Mouse (Mus musculus) heart, adult 2 months (tissue): Measurements from ENCODE around the gene Pdxdc1.

Experiments used
- CTCF ChIP-seq: fragments of 200-600 bp; IDR thresholded peaks from 2 replicates; pipeline ENCODE4 v1.8.1; 2022; ENCODE audit warnings: antibody characterized with exemption, mild to moderate bottlenecking, moderate library complexity
- EP300 ChIP-seq: fragments of 200-500 bp; IDR thresholded peaks from 2 replicates; pipeline ENCODE4 v1.6.1; 2011; ENCODE audit warnings: low read depth, low read length, control low read depth; ENCODE audit not compliant: insufficient read depth

GRCm38 (mm10) chr16:13819394-13819743, 83.6 kb downstream of the Pdxdc1 start:
- TF ChIP-seq CTCF = no peak
- no peak for TF ChIP-seq EP300
